Mouse (Mus musculus) lung, embryonic 16.5 days (tissue): Measurements from ENCODE around the gene Tbx4. TPM values are rescaled to one million over a fixed set of nuclear protein-coding genes. Genes with fewer than 3 reads are reported as not detected.
A peak's percentile ranks its signal among the peaks of the same experiment; 100 is the strongest.

Source experiments
- ATAC-seq: fragments of 200-750 bp; cut with Nextera tagmentation; 2 replicates; pipeline ENCODE4 v1.8.0; 2017; ENCODE audit warnings: low read depth, mild to moderate bottlenecking, moderate library complexity
- H3K27ac ChIP-seq: fragments of 300-500 bp; sonication (generic); 2 replicates; pipeline ENCODE4 v1.5.1; 2014; ENCODE audit warnings: mild to moderate bottlenecking, control low read depth, low read length
- H3K27me3 ChIP-seq: fragments of 300-500 bp; sonication (generic); 2 replicates; pipeline ENCODE4 v1.6.1; 2014; ENCODE audit warnings: low read depth, low read length, mixed read lengths; ENCODE audit not compliant: control insufficient read depth, insufficient read depth
- H3K36me3 ChIP-seq: fragments of 300-500 bp; sonication (generic); 2 replicates; pipeline ENCODE4 v1.6.1; 2014; ENCODE audit warnings: low read length; ENCODE audit not compliant: control insufficient read depth, insufficient read depth
- H3K4me1 ChIP-seq: fragments of 300-500 bp; sonication (generic); replicated peaks from 2 replicates; pipeline ENCODE4 v1.6.1; 2014; ENCODE audit warnings: low read length, mixed read lengths; ENCODE audit not compliant: control insufficient read depth, insufficient read depth
- H3K4me2 ChIP-seq: fragments of 300-500 bp; sonication (generic); 2 replicates; pipeline ENCODE4 v1.6.1; 2014; ENCODE audit warnings: low read depth, low read length, control low read depth
- H3K4me3 ChIP-seq: fragments of 300-500 bp; sonication (generic); 2 replicates; pipeline ENCODE4 v1.5.1; 2014; ENCODE audit warnings: mild to moderate bottlenecking, low read length, control low read depth
- H3K9ac ChIP-seq: fragments of 300-500 bp; sonication (generic); 2 replicates; pipeline ENCODE4 v1.6.1; 2014; ENCODE audit warnings: low read length, control low read depth
- H3K9me3 ChIP-seq: fragments of 300-500 bp; sonication (generic); 2 replicates; pipeline ENCODE4 v1.6.1; 2016; ENCODE audit warnings: low read length; ENCODE audit not compliant: control insufficient read depth
- WGBS: fragments of 180-500 bp; shearing (Covaris S2); extraction: QIAGEN DNeasy Blood & Tissue Kit; methylation state at CpG from one replicate; pipeline ENCODE4 v1.1.7; 2014; 5-methylcytosine and 5-hydroxymethylcytosine counted together
- polyA plus RNA-seq: library from polyadenylated mRNA; unstranded; fragments of >200 nt; fragmentation: Nextera tagmentation; extraction: Ambion mirVana; gene quantifications from 2 replicates; pipeline ENCODE4 v1.2.1, GENCODE M21; 2015

The Tbx4 gene
- polyA plus RNA-seq, 1 experiment from 2014 or later: 70.5 TPM

DNA sequence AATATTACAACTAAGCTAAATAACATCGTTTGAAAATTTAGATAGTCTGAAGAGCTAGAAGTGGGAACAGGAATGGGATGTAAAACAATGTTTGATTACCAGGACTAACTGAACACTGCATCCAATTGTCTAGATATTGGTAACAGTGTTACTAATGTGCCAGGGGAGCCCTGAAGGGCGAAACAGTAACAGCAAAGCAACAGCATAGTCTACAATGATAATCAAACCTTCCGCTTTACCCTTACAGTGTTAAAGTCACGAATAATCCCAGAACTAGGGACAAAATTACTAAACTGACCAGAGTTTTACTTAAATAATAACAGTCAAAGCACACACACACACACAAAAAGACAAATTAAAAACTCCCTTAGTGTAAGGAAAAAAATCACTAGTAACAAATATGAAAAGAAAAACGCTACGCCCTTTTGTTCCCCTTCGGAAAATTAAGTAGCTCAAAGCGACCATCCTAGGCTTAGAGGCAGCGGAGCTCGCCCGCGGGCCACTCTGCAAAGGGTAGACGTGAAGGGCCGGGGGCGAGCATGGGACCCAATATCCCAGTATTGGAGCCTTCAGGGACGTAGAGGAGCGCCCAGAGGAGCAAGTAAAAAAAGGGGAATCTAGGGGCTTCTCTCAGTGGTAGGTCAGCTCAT is 1.7 kb downstream of the Tbx4 start:
- H3K4me3 ChIP-seq: peak overlapping the region; percentile 63
- peak overlapping the region; percentile 92 for H3K27ac ChIP-seq
- H3K4me2 ChIP-seq: peak overlapping the region; percentile 69
- ATAC-seq: no peak
- no peaks in the 10 kb centered on the region for H3K9me3 ChIP-seq
- WGBS: 4% methylated on average over 17 of the region's 17 CpGs
- peak overlapping the region; percentile 87 for H3K9ac ChIP-seq
- H3K36me3 ChIP-seq: 0 out of 2 replicates have a peak, but pooled peaks cover 2% of the 10 kb centered on the region
- H3K27me3 ChIP-seq: peaks cover 56% of the 10 kb centered on the region
- H3K4me1 ChIP-seq: peaks cover 11% of the 10 kb centered on the region; the same call in 1 of the 2 replicates

DNA sequence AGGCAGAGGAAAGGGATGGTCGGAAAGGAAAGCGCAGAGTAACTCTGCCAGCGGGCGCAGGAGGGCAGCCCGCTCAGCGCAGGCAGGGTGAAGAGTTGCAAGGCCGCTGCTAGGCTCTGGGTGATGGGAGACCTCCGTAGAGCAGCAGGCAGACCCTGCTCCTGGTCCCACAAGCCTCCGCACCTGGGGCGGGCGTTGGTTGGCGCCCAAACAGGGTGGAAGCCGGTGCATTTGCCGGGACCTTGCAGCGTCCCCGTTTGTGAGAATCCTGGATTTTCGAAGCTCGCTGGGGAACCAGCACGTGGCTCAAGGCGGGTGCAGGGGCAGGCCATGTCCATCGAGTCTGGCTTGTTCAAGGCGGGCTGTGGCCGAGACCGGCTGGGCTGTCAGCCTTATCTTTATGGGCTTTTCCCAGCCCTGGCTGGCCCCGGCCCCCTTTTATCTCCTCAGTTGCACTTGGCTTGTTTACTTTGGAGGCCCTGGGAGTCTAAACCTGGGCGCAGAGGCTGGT is 2.3 kb downstream of the Tbx4 start:
- H3K4me2 ChIP-seq: peak overlapping the region; percentile 69
- ATAC-seq: no peak
- WGBS: 2% methylated on average over 25 of the region's 26 CpGs
- no peaks in the 10 kb centered on the region for H3K9me3 ChIP-seq
- peaks cover 56% of the 10 kb centered on the region for H3K27me3 ChIP-seq
- peak overlapping the region; percentile 92 for H3K27ac ChIP-seq
- H3K4me3 ChIP-seq: peak overlapping the region; percentile 63
- 0 out of 2 replicates have a peak, but pooled peaks cover 2% of the 10 kb centered on the region for H3K36me3 ChIP-seq
- peaks cover 12% of the 10 kb centered on the region; the same call in 1 of the 2 replicates for H3K4me1 ChIP-seq
- H3K9ac ChIP-seq: peak overlapping the region; percentile 87

DNA sequence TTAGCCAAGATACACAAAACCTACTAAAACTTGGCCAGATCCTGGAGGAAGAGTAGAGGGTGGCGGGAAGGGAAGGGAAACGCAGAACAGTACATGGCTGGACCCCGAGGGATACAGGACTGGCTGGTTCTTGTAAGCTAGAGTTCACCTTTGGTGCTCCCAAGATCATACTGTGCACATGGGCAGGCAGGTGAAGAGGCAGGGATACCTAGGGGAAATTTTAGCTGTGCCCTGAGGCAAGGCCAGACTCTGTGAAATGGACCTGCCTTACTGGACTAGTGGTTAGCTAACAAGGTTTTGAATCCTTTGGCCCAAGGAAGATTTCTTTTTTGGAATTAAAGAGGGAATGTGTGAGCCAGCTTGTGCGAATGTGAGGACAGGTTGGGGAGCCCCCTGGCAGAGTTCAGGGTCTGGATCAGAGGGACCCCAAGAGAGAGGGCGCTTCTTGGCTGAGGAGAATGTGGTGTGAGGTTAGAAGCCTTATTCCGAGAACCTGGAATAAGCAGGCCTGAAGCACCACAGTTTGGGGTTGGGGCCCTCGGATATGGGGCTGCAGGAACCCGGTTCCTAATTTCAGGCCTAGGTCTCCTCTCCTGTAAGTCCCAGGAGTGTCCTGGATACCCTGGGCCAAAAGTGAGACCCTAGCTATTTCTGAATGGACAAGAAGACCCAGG is 3.0 kb downstream of the Tbx4 start:
- Histone ChIP-seq H3K27ac (peak overlapping the region; percentile 92), H3K4me2 (peak overlapping the region; percentile 69), H3K4me3 (peak overlapping the region; percentile 63), H3K36me3 (0 out of 2 replicates have a peak, but pooled peaks cover 2% of the 10 kb centered on the region), H3K27me3 (peaks cover 54% of the 10 kb centered on the region), H3K4me1 (peaks cover 12% of the 10 kb centered on the region; the same call in 1 of the 2 replicates), H3K9ac (peak overlapping the region; percentile 87), H3K9me3 (no peaks in the 10 kb centered on the region)
- WGBS: 29% methylated on average over 8 of the region's 8 CpGs
- no peak for ATAC-seq

DNA sequence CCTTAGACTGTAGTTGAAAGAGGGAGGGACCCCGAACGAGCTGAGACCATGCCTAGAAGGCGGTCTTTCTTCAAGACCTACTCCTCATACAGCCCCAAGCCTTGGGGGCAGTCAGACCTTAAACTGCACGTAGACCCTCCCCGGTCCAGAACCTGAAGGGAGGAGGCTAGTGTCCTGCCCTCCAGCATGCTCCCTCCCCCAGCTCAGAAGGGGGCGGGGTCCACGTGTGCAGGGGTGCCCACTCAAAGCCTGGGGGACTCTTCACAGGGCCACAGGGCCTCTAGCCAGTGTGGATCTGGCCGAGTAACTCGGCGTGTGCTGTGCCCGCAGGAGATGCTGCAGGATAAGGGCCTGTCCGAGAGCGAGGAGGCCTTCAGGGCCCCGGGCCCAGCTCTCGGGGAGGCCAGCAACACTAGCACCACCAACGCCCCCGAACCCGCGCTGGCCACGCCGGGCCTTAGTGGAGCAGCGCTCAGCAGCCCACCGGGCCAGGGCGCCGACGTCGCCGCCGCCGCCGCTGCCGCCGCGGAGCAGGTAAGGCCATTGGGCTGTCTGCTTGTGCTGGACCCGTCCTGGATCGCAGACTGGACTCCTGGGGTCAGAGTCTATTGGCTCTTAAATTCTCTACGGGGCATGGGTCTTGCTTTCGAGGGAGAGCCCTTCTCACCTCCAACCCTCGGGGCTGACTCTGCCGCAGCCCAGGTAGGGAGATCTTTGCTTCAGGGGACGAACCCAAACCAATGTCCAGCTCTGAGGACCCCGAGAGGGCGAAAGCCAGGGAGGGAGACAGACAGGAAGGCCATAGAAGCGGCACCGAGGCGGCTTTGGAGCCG is 3.7 kb downstream of the Tbx4 start:
- Histone ChIP-seq H3K9ac (peak overlapping the region; percentile 87), H3K36me3 (0 out of 2 replicates have a peak, but pooled peaks cover 2% of the 10 kb centered on the region), H3K27me3 (peaks cover 55% of the 10 kb centered on the region), H3K4me1 (peaks cover 16% of the 10 kb centered on the region), H3K27ac (peak overlapping the region; percentile 92), H3K4me3 (peak overlapping the region; percentile 63), H3K4me2 (peak overlapping the region; percentile 69), H3K9me3 (no peaks in the 10 kb centered on the region)
- peak; percentile 57 for ATAC-seq
- WGBS: 5% methylated on average over 47 of the region's 47 CpGs

DNA sequence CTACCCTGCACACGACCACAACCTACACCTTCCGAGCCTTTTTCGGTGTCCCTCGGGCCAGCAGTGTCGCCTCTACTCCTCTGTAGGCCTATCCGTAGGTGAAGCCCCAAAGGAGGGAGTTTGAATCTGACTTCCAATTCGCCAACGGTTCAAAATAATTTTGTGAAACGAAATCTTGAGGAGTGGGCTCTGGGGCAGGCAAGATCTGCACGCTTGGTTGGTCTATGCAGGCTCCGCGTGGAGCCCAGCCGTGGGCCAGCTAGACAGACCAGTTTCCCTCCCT is 4.3 kb downstream of the Tbx4 start:
- Histone ChIP-seq H3K27ac (peak overlapping the region; percentile 92), H3K4me3 (peak overlapping the region; percentile 63)

DNA sequence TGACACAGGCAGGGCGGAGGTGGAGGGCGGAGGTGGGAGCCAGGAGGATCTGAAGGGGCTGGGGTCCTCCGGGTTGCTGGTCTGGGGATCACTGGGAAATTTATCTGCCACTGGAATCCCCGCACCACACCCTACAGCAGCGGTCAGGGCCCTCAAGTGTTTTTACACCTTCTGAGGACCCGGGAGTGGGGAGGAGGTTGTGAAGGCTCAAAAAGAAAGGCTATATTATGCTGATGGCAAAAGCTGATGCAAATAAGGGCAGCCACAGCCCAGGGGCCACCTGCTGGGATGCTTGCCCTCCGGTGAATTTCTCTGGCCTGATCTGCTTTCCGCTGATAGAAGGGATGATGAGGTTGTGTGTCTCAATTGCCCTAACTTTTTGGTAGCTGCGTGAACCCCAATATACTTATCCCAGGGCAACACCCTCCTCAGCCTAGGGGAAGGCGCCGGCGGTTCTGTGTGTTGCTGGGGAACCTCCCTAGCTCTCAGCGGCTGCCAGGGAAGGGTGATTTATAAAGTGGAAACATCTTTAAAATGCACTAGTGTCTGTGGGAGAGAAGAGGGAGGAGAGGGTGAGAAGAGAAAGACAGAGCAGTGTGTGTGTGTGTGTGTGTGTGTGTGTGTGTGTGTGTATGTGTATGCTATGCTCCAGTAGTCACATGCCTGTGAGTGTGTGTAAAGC is 4.9 kb downstream of the Tbx4 start:
- no peak for ATAC-seq
- peak overlapping the region; percentile 87 for H3K9ac ChIP-seq
- peak overlapping the region; percentile 69 for H3K4me2 ChIP-seq
- 0 out of 2 replicates have a peak, but pooled peaks cover 2% of the 10 kb centered on the region for H3K36me3 ChIP-seq
- H3K4me1 ChIP-seq: peaks cover 28% of the 10 kb centered on the region
- 3% methylated on average over 13 of the region's 13 CpGs for WGBS
- peak overlapping the region; percentile 92 for H3K27ac ChIP-seq
- peaks cover 53% of the 10 kb centered on the region for H3K27me3 ChIP-seq
- no peaks in the 10 kb centered on the region for H3K9me3 ChIP-seq
- peak overlapping the region; percentile 63 for H3K4me3 ChIP-seq

More for the DNA sequence above, 4.3 kb downstream of the Tbx4 start:
- H3K36me3 ChIP-seq: 0 out of 2 replicates have a peak, but pooled peaks cover 2% of the 10 kb centered on the region
- WGBS: 4% methylated on average over 13 of the region's 13 CpGs
- peaks cover 22% of the 10 kb centered on the region for H3K4me1 ChIP-seq
- no peaks in the 10 kb centered on the region for H3K9me3 ChIP-seq
- ATAC-seq: no peak
- peak overlapping the region; percentile 69 for H3K4me2 ChIP-seq
- peak overlapping the region; percentile 87 for H3K9ac ChIP-seq
- peaks cover 55% of the 10 kb centered on the region for H3K27me3 ChIP-seq

DNA sequence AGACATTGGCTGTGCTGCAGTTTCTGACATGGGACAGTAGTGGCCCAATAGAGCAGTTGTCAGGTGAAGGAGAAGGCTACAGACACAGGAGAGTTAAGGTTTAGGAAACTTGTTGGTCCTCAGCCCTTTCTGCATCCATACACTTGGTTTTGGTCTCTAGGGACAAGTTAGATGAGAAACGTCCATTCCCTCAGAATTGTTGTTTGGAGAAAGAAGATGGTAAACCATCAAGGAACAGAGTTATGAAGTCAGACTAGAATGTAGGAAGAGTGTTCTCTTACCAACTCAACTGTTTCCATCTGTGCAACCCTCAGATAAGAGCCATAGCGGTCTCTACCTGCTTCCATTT is 5.4 kb downstream of the Tbx4 start:
- H3K9me3 ChIP-seq: no peaks in the 10 kb centered on the region
- no peak for ATAC-seq
- peaks cover 48% of the 10 kb centered on the region for H3K27me3 ChIP-seq
- peak overlapping the region; percentile 69 for H3K4me2 ChIP-seq
- 11% methylated on average over 2 of the region's 2 CpGs for WGBS
- peak overlapping the region; percentile 87 for H3K9ac ChIP-seq
- H3K36me3 ChIP-seq: 0 out of 2 replicates have a peak, but pooled peaks cover 2% of the 10 kb centered on the region
- peak overlapping the region; percentile 92 for H3K27ac ChIP-seq
- peaks cover 32% of the 10 kb centered on the region for H3K4me1 ChIP-seq
- peak overlapping the region; percentile 63 for H3K4me3 ChIP-seq

DNA sequence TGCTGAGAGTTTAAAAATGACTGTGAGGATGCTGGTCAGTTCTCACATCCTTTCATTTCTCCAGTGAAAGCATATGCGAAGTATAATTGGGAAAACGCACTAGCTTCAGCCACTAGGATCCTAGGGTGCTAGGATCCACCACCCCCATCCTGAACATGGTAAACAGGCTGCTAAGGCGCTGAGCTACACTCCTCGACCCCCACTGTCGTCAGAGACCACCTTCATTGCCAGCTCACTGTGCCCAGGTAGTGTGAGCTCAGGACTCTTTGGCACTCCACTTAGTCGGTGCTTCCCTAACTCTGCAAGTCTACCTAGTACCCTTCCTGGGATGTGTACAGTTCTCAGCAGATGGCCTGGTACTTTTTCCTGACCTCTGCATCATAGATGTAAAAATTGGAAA is 6.5 kb downstream of the Tbx4 start:
- Histone ChIP-seq H3K4me3 (peak overlapping the region; percentile 63), H3K9ac (peak overlapping the region; percentile 87), H3K36me3 (peaks cover 2% of the 10 kb centered on the region; the same call in 1 of the 2 replicates), H3K4me1 (peaks cover 33% of the 10 kb centered on the region), H3K27me3 (peaks cover 48% of the 10 kb centered on the region), H3K27ac (peak overlapping the region; percentile 92), H3K4me2 (peak overlapping the region; percentile 69), H3K9me3 (no peaks in the 10 kb centered on the region)
- ATAC-seq: no peak
- WGBS: 2% methylated on average over 6 of the region's 6 CpGs
